In the genomic region with DNA sequence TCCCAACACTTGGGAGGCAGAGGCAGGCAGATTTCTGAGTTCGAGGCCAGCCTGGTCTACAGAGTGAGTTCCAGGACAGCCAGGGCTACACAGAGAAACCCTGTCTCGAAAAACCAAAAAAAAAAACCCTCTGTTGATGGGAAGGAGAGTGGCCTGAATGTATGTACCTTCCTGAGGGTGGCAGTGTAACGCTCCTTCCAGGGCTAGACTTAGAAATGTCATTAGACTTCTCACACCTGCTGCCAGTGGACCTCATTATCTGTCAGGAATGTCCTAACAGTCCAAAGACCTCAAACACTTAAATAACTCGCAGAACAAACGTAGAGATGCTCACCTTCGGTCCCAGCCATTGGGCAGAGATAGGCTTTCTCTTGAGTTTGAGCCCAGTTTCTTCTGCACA, we compare ENCODE assay signal across 6 mouse cellular contexts. TPM values are rescaled to one million over a fixed set of nuclear protein-coding genes. Genes with fewer than 3 reads are reported as not detected.
DNase-seq lines count a peak whose midpoint lies in the region; ATAC-seq and TF ChIP-seq lines count a peak whose summit lies in the region.
"Not testable (repeated sequence)": the region's sequence is repeated elsewhere in the genome, so short reads cannot be mapped to it uniquely, and the experiment has no call there.

No protein-coding gene starts in this region.

- TF ChIP-seq CTCF in cortical plate, adult 2 months (IDR thresholded peaks at IDR 0.05; ENCODE audit: extremely low read depth, insufficient read depth, low read length) = peak; percentile 25; the same call in 1 of the 2 replicates
- peak; percentile 39 for TF ChIP-seq CTCF in heart, postnatal 0 days (IDR thresholded peaks at IDR 0.05; ENCODE audit: low read depth)
- TF ChIP-seq CTCF in kidney, adult 2 months (conservative IDR thresholded peaks at IDR 0.05; ENCODE audit: insufficient read depth, insufficient read length, low read depth, low read length) = peak; percentile 33
- peak; percentile 17; the same call in 1 of the 2 replicates for TF ChIP-seq CTCF in left cerebral cortex, adult 2 months (IDR thresholded peaks at IDR 0.05)
- TF ChIP-seq CTCF in lung, postnatal 0 days (IDR thresholded peaks at IDR 0.05) = peak; percentile 56

- H3K4me2 ChIP-seq in heart, postnatal 0 days (ENCODE audit: low read depth, low read length); lung, postnatal 0 days (replicated peaks; ENCODE audit: low read depth, low read length): not testable (repeated sequence)

- ATAC-seq in heart, postnatal 0 days (ENCODE audit: insufficient read depth, low read depth) = not testable (repeated sequence)
- ATAC-seq in lung, postnatal 0 days = peak; percentile 21; the same call in 1 of the 2 replicates

- intact Hi-C loops in left cerebral cortex, adult 2 months (cut with DNase I) = not testable (repeated sequence)

- not testable (repeated sequence) for H3K27me3 ChIP-seq in heart, postnatal 0 days (ENCODE audit: control insufficient read depth, insufficient read depth, low read length); kidney, adult 2 months (replicated peaks; ENCODE audit: control insufficient read depth, insufficient read depth, low read length); lung, postnatal 0 days (replicated peaks; ENCODE audit: insufficient read depth, low read length)

- H3K4me1 ChIP-seq in cortical plate, adult 2 months (ENCODE audit: control insufficient read depth, insufficient read depth, low read length); heart, postnatal 0 days (ENCODE audit: control insufficient read depth, insufficient read depth); kidney, adult 2 months (ENCODE audit: control insufficient read depth, insufficient read depth, low read length); lung, postnatal 0 days (ENCODE audit: insufficient read depth, low read depth, low read length): not testable (repeated sequence)

- H3K4me3 ChIP-seq in cortical plate, adult 2 months (ENCODE audit: insufficient read depth, low read length); heart, postnatal 0 days (ENCODE audit: low read depth, low read length); kidney, adult 2 months (ENCODE audit: insufficient read depth, low read depth, low read length); left cerebral cortex, adult 2 months; lung, postnatal 0 days (ENCODE audit: low read depth, low read length): not testable (repeated sequence)

- not testable (repeated sequence) for TF ChIP-seq POLR2A in cortical plate, adult 2 months (IDR thresholded peaks at IDR 0.05; ENCODE audit: extremely low read depth, insufficient read depth, low read length); kidney, adult 2 months (IDR thresholded peaks at IDR 0.05; ENCODE audit: low read depth, low read length)

- 64% methylated on average over 6 of the region's 6 CpGs for WGBS in heart, postnatal 0 days
- 75% methylated on average over 6 of the region's 6 CpGs for whole genome bisulfite sequencing in kidney, adult 2 months
- whole genome bisulfite sequencing in lung, postnatal 0 days = 76% methylated on average over 6 of the region's 6 CpGs

- TF ChIP-seq EP300 in heart, postnatal 0 days (IDR thresholded peaks at IDR 0.05; ENCODE audit: low read depth) = not testable (repeated sequence)
- TF ChIP-seq EP300 in lung, postnatal 0 days (IDR thresholded peaks at IDR 0.05) = 0 out of 2 replicates have a peak, but pooled peaks have one; percentile 14

- not testable (repeated sequence) for H3K9me3 ChIP-seq in heart, postnatal 0 days (replicated peaks; ENCODE audit: control insufficient read depth, low read length); lung, postnatal 0 days (ENCODE audit: low read length)

- not testable (repeated sequence) for H3K9ac ChIP-seq in heart, postnatal 0 days (replicated peaks; ENCODE audit: low read depth, low read length); lung, postnatal 0 days (replicated peaks; ENCODE audit: low read depth)

- not testable (repeated sequence) for H3K27ac ChIP-seq in cortical plate, adult 2 months (ENCODE audit: insufficient read depth, low read length); heart, postnatal 0 days (ENCODE audit: low read depth); kidney, adult 2 months (ENCODE audit: insufficient read depth, low read depth, low read length); left cerebral cortex, adult 2 months; lung, postnatal 0 days (ENCODE audit: low read length)

- H3K36me3 ChIP-seq in heart, postnatal 0 days (replicated peaks; ENCODE audit: control insufficient read depth, insufficient read depth, low read length) = peaks cover 84% of the 10 kb centered on the region
- H3K36me3 ChIP-seq in kidney, adult 2 months (ENCODE audit: control insufficient read depth, insufficient read depth, low read length) = not testable (repeated sequence)
- H3K36me3 ChIP-seq in lung, postnatal 0 days (ENCODE audit: insufficient read depth, low read length) = peaks cover 41% of the 10 kb centered on the region

- DNase-seq in brain, adult 2 months (ENCODE audit: low read depth, low spot score) = peak; percentile 59
- DNase-seq in heart, postnatal 0 days (ENCODE audit: low spot score); left cerebral cortex, adult 2 months (ENCODE audit: extremely low spot score in 1 of 2, low spot score in 2 of 2): not testable (repeated sequence)
- peak; percentile 19 for DNase-seq in kidney, adult 2 months
- DNase-seq in lung, postnatal 0 days (ENCODE audit: low spot score) = peak; percentile 43

RNA-seq across cellular contexts. Expression of gene Ldlr, which starts 24.0 kb away (rescaled TPM):
- polyA plus RNA-seq in cortical plate, adult 2 months (2012; rRNA removed) = 16.6 and 17.9 TPM in 2 replicates
- total RNA-seq in heart, postnatal 0 days (2014; rRNA removed; ENCODE audit: low replicate concordance) = 36.8 and 42.9 TPM in 2 replicates
- 8.0 and 10.9 TPM in 2 replicates for polyA plus RNA-seq in heart, postnatal 0 days (2015; fragmentation: Nextera tagmentation; extraction: Ambion mirVana)
- 26.9 and 28.8 TPM in 2 replicates for polyA plus RNA-seq in kidney, adult 2 months (2012; rRNA removed)
- total RNA-seq in left cerebral cortex, adult 2 months (2021) = 10 to 100 TPM; 15.8 to 17.7 TPM
- 52.2 and 56.8 TPM in 2 replicates for polyA plus RNA-seq in lung, postnatal 0 days (2015; fragmentation: Nextera tagmentation; extraction: Ambion mirVana)
